Mouse (Mus musculus): ENCODE measurements around the gene Dnase2b.

- TF ChIP-seq CTCF (IDR thresholded peaks at IDR 0.05; ENCODE audit: low read depth) (no peak), EP300 (IDR thresholded peaks at IDR 0.05; ENCODE audit: low read depth) (no peak)
Measured at GRCm38 (mm10) chr3:146650716-146651115, 35.3 kb upstream of the Dnase2b start.

All from liver, postnatal 0 days (tissue).